Mouse (Mus musculus) ovary, postnatal 36 days (tissue): Measurements from ENCODE around the gene Vps33a.
"Not testable (repeated sequence)": the region's sequence is repeated elsewhere in the genome, so short reads cannot be mapped to it uniquely, and the experiment has no call there.

Source experiments
- DNase-seq: peaks from one replicate; pipeline ENCODE4 v3.0.0; 2022; ENCODE audit warnings: low spot score, mixed read lengths

The Vps33a gene

GRCm38 (mm10) chr5:123524393-123524750, 48.5 kb downstream of the Vps33a start:
- DNase-seq, result no peak

- DNase-seq, result peak; percentile 98
Observed at GRCm38 (mm10) chr5:123523692-123524392, 49.0 kb downstream of the Vps33a start, which contains the start of gene Diablo. TSS of gene Diablo (minus strand) at chr5:123524176.

GRCm38 (mm10) chr5:123522166-123522565, 50.7 kb downstream of the Vps33a start:
- DNase-seq, result no peak

GRCm38 (mm10) chr5:123521621-123522020, 51.2 kb downstream of the Vps33a start:
- DNase-seq, result no peak

- DNase-seq, result no peak
Observed at GRCm38 (mm10) chr5:123520666-123521065, 52.2 kb downstream of the Vps33a start.

- DNase-seq, result no peak
Observed at GRCm38 (mm10) chr5:123514871-123515270, 58.0 kb downstream of the Vps33a start.

GRCm38 (mm10) chr5:123512102-123512501, 60.7 kb downstream of the Vps33a start:
- no peak for DNase-seq

GRCm38 (mm10) chr5:123511426-123511825, 61.4 kb downstream of the Vps33a start:
- not testable (repeated sequence) for DNase-seq

GRCm38 (mm10) chr5:123510160-123510559, 62.7 kb downstream of the Vps33a start, which contains the start of gene B3gnt4:
TSS of gene B3gnt4 (plus strand) at chr5:123510460.
- DNase-seq, result no peak

- no peak for DNase-seq
Observed at GRCm38 (mm10) chr5:123508921-123509320, 63.9 kb downstream of the Vps33a start.

GRCm38 (mm10) chr5:123507936-123508723, 64.7 kb downstream of the Vps33a start:
- DNase-seq, result peak; percentile 87

GRCm38 (mm10) chr5:123501973-123502372, 70.9 kb downstream of the Vps33a start:
- no peak for DNase-seq

- DNase-seq, result no peak
Observed at GRCm38 (mm10) chr5:123499717-123500116, 73.1 kb downstream of the Vps33a start.

- no peak for DNase-seq
Observed at GRCm38 (mm10) chr5:123489935-123490334, 82.9 kb downstream of the Vps33a start.

GRCm38 (mm10) chr5:123489112-123489785, 83.6 kb downstream of the Vps33a start, which contains the start of the genes Lrrc43 and Il31:
TSS of gene Lrrc43 (plus strand) at chr5:123489305.
TSS of gene Il31 (minus strand) at chr5:123489489.
- DNase-seq, result no peak

GRCm38 (mm10) chr5:123487659-123488395, 85.0 kb downstream of the Vps33a start:
- DNase-seq, result no peak
